Mouse (Mus musculus) limb, embryonic 11.5 days (tissue): ENCODE measurements around the gene Pax3. TPM values are rescaled to one million over a fixed set of nuclear protein-coding genes. Genes with fewer than 3 reads are reported as not detected.

Experiments
- ATAC-seq: fragments of 200-750 bp; cut with Nextera tagmentation; 2 replicates; pipeline ENCODE4 v1.8.0; 2017; ENCODE audit warnings: low read depth; ENCODE audit not compliant: insufficient number of reproducible peaks, low FRiP score, low TSS enrichment
- DNase-seq: peaks from one replicate; pipeline ENCODE4 v3.0.0-alpha.2; 2015; ENCODE audit warnings: low spot score
- H3K27ac ChIP-seq: fragments of 300-500 bp; sonication (generic); replicated peaks from 2 replicates; pipeline ENCODE4 v1.5.1; 2014; ENCODE audit warnings: low read depth, mild to moderate bottlenecking, low read length
- H3K27me3 ChIP-seq: fragments of 300-500 bp; sonication (generic); 2 replicates; pipeline ENCODE4 v1.6.1; 2014; ENCODE audit warnings: mild to moderate bottlenecking, low read length, mixed read lengths; ENCODE audit not compliant: control insufficient read depth, insufficient read depth
- H3K36me3 ChIP-seq: fragments of 300-500 bp; sonication (generic); 2 replicates; pipeline ENCODE4 v1.6.1; 2014; ENCODE audit warnings: mild to moderate bottlenecking, low read length, moderate library complexity, mixed read lengths; ENCODE audit not compliant: control insufficient read depth, insufficient read depth
- H3K4me1 ChIP-seq: fragments of 300-500 bp; sonication (generic); 2 replicates; pipeline ENCODE4 v1.6.1; 2014; ENCODE audit warnings: low read length, mixed read lengths; ENCODE audit not compliant: control insufficient read depth, insufficient read depth
- H3K4me2 ChIP-seq: fragments of 300-500 bp; sonication (generic); 2 replicates; pipeline ENCODE4 v1.6.1; 2014; ENCODE audit warnings: low read depth, mild to moderate bottlenecking, moderate library complexity; ENCODE audit not compliant: severe bottlenecking
- H3K4me3 ChIP-seq: fragments of 300-500 bp; sonication (generic); 2 replicates; pipeline ENCODE4 v1.5.1; 2014; ENCODE audit warnings: low read depth, low read length
- H3K9ac ChIP-seq: fragments of 300-500 bp; sonication (generic); 2 replicates; pipeline ENCODE4 v1.6.1; 2014; ENCODE audit warnings: mild to moderate bottlenecking, low read length
- H3K9me3 ChIP-seq: fragments of 300-500 bp; sonication (generic); 2 replicates; pipeline ENCODE4 v1.6.1; 2016; ENCODE audit warnings: low read length; ENCODE audit not compliant: control insufficient read depth
- WGBS: fragments of 180-500 bp; shearing (Covaris S2); extraction: QIAGEN DNeasy Blood & Tissue Kit; methylation state at CpG from one replicate; pipeline ENCODE4 v1.1.7; 2014; 5-methylcytosine and 5-hydroxymethylcytosine counted together
- polyA plus RNA-seq: library from polyadenylated mRNA; unstranded; fragments of >200 nt; fragmentation: Nextera tagmentation; extraction: Ambion mirVana; gene quantifications from 2 replicates; pipeline ENCODE4 v1.2.1, GENCODE M21; 2014

The Pax3 gene
- polyA plus RNA-seq, 1 experiment from 2014 or later: 5.6 TPM

DNA sequence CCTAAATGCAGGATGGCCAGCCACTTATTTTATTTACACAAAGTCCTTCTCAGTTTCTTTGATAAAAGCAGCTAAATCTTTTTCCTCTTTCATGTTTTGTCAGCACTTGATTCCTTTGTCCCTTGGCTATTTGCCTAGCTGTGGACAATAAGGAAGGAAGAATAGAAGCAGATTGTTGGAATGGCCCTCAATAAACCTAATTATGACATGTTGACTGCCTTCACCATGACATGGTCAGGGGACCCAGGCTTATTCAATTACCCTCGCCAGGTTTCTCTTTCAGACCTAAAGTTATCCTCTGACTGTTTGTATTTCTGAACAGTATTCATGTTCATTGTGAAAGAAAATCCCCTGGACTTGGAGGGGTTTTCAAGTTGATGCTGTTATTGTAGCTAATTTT is 25.3 kb downstream of the Pax3 start:
- peaks cover 4% of the 10 kb centered on the region for H3K4me1 ChIP-seq
- no peaks in the 10 kb centered on the region for H3K9me3 ChIP-seq
- ATAC-seq (no peak), DNase-seq (no peak)
- no peak overlapping the region for H3K27ac ChIP-seq
- no peak overlapping the region for H3K4me3 ChIP-seq
- no peaks in the 10 kb centered on the region for H3K27me3 ChIP-seq
- no peak overlapping the region for H3K4me2 ChIP-seq
- H3K9ac ChIP-seq: no peak overlapping the region
- WGBS: 27% methylated on average over 1 of the region's 1 CpGs
- no peaks in the 10 kb centered on the region for H3K36me3 ChIP-seq

DNA sequence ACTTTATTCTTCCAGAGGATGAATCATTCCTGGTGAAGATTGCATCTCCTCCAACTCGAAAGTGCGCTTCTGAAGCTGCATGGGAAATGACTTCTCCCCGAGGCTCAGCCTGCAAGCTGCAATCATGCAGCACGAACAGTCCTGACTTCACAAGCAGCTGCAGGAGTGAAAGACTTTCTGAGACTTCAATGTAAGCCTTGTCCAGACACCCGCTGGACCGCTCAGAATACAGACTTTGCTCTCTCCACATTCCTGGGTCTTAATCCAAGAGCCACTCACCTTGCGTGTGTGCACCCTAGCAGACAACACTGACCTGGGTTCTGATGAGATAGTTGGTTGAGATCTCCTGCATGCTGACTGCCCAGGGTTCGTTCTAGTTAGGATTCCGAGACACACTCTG is 26.2 kb downstream of the Pax3 start:
- Histone ChIP-seq H3K4me2 (no peak overlapping the region), H3K36me3 (no peaks in the 10 kb centered on the region), H3K27me3 (no peaks in the 10 kb centered on the region), H3K9ac (no peak overlapping the region), H3K27ac (no peak overlapping the region), H3K4me3 (no peak overlapping the region), H3K9me3 (no peaks in the 10 kb centered on the region), H3K4me1 (peaks cover 4% of the 10 kb centered on the region)
- 61% methylated on average over 9 of the region's 9 CpGs for WGBS
- no peak for ATAC-seq
- DNase-seq: no peak

DNA sequence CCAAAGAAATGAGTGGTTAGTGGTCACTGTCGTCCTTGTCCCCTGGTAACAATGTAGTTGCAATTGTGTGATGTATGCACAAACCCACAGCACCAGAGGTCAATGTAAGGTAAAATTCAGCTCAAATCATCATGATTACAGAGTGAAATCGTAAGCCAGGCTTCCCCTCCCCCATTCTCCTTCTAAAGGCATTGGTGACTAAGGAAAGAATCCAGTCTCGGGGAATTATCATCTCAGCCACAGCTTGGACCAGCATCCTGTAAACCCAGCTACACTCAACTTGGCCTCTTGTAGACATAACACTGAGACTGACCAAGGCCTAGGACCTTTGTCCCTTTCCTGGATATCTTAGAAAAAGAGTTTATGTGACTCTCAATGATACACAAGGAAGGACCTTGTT is 28.1 kb downstream of the Pax3 start:
- Histone ChIP-seq H3K4me3 (no peak overlapping the region), H3K9me3 (no peaks in the 10 kb centered on the region), H3K4me2 (no peak overlapping the region), H3K9ac (no peak overlapping the region), H3K4me1 (peaks cover 4% of the 10 kb centered on the region), H3K27ac (no peak overlapping the region), H3K36me3 (no peaks in the 10 kb centered on the region), H3K27me3 (no peaks in the 10 kb centered on the region)
- no peak for ATAC-seq
- DNase-seq: no peak
- 71% methylated on average over 3 of the region's 3 CpGs for WGBS

DNA sequence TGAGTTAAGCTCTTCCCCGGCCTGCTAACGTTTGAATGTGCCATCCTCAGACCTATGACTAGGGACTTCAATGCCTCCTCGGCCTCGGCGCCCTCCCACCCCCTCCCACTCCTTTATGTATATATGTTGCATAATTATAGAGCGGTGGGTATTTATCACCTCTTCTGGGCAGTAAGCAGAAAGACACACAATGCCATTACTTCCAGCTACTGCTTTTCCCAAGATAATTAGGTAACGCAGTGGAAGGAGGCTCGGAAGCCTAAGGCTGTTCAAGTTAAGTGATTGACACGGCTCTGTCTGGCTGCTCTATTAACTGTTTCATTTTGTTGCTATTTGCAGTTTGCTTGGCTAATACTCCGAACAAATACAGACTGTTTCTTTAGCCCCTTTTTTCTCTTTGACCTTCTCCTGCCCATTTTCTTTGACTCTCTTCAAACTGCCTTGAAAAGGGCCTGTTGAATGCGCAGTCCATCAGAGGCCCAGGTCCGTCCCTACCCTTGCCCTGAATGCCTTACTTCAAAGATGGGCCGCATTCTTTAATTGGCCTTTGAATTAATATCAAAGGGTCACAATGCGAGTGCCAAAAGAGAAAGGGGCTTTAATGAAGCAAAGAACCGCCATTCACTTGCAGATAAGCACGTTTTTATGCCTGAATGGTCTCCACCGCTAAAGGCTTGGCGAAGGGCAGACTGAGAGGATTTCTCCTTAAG is 29.2 kb downstream of the Pax3 start:
- DNase-seq (no peak), ATAC-seq (no peak)
- Histone ChIP-seq H3K27me3 (no peaks in the 10 kb centered on the region), H3K27ac (no peak overlapping the region), H3K36me3 (no peaks in the 10 kb centered on the region), H3K4me3 (no peak overlapping the region), H3K9me3 (no peaks in the 10 kb centered on the region), H3K4me2 (no peak overlapping the region), H3K4me1 (peaks cover 4% of the 10 kb centered on the region), H3K9ac (no peak overlapping the region)
- 48% methylated on average over 18 of the region's 18 CpGs for WGBS

DNA sequence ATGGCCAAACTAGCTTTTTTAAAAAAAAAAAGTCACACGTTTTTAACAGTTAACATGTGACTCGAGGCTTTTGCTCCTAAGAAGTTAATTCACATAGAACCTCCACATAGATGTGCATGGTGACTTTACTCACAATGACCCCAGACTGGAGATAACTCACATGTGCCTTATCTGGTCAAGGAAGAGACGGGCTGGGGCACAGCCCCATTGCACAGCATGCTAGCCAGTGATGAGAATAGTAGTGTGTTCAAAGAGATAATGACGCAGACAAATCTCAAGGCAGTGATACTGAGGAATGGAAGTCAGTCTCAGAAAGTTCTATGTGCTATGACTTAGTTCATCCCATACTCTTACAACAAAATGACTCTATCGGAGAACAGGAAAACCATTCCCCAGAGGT is 35.2 kb downstream of the Pax3 start:
- Histone ChIP-seq H3K36me3 (no peaks in the 10 kb centered on the region), H3K4me2 (no peak overlapping the region), H3K4me3 (no peak overlapping the region), H3K27ac (no peak overlapping the region), H3K4me1 (peaks cover 9% of the 10 kb centered on the region; the same call in 1 of the 2 replicates), H3K27me3 (no peaks in the 10 kb centered on the region; the same call in 1 of the 2 replicates), H3K9me3 (no peaks in the 10 kb centered on the region), H3K9ac (no peak overlapping the region)
- 79% methylated on average over 5 of the region's 5 CpGs for WGBS
- no peak for ATAC-seq
- DNase-seq: no peak

DNA sequence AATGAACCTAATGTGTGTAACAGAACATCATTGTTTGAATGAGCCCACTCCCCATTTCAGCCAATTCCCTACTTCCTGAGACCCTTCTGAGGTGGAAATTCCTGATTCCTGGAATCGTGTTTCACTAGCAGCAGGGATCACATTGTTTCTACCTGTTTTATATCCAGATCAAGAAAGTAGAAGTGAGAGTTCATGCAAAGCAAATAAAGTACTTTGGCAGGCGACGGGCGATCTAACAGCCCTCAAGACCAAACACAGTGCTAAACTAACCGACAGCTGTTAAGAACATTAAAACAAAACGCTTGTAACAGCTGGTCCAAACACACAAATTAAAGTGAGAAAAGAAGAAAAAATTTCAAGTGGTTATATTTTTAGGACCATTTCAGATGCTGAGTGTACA is 39.0 kb downstream of the Pax3 start:
- DNase-seq: no peak
- Histone ChIP-seq H3K4me3 (no peak overlapping the region), H3K9ac (no peak overlapping the region), H3K27ac (no peak overlapping the region), H3K36me3 (no peaks in the 10 kb centered on the region), H3K4me2 (peak overlapping the region; percentile 10; the same call in 1 of the 2 replicates), H3K9me3 (no peaks in the 10 kb centered on the region), H3K27me3 (no peaks in the 10 kb centered on the region; the same call in 1 of the 2 replicates), H3K4me1 (peaks cover 12% of the 10 kb centered on the region; the same call in 1 of the 2 replicates)
- 16% methylated on average over 6 of the region's 6 CpGs for WGBS
- no peak for ATAC-seq

DNA sequence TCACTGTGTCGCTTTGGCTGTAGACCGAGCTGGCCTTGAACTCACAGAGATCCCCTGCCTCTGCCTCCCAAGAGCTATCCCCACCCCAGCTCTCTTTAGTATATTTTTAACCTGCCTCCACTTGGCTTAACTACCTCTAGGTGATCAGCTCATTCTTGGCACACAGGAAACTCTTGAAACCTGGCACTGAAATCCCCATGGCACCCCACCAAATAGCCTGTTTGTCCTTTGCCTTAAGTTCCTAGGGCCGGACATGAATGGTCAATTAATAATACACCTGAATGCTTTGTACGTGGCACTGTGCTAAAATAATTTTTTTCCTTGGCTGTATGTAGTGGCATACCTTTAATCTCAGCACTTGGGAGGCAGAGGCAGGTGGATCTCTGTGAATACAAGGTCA is 41.1 kb downstream of the Pax3 start:
- Histone ChIP-seq H3K27ac (no peak overlapping the region), H3K9me3 (no peaks in the 10 kb centered on the region), H3K4me3 (no peak overlapping the region), H3K27me3 (no peaks in the 10 kb centered on the region; the same call in 1 of the 2 replicates), H3K4me2 (no peak overlapping the region), H3K4me1 (peaks cover 12% of the 10 kb centered on the region; the same call in 1 of the 2 replicates), H3K36me3 (no peaks in the 10 kb centered on the region), H3K9ac (no peak overlapping the region)
- 89% methylated on average over 4 of the region's 4 CpGs for WGBS
- ATAC-seq (no peak), DNase-seq (no peak)

DNA sequence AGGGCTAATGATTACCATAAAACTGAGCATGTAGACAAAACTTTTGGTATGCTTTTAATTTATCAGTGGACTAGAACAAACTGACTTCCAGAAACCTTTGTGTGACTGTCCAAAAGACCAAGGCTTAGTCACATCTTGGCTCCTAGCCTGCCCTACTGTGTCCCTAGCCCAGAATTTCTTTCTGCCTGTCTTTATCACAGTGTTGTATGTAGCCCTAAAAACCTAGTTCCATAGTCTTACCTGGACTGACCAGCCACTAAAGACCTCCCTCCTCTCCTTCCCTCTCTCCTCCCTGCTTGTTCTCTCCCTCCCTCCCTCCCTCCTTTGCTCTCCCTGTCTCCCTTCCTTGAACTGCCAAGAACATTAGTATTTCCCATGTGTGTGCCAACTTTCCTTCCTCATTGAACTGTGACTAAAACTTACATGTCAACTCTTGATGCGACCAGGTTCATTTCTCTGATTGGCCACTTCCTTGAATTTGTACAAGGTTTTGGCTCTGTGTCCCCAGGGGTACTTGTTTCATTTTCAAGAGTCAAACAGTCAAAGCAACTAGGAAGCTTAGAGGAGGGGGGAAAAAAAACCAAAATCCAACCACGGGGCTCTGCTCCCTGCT is 48.8 kb downstream of the Pax3 start:
- Histone ChIP-seq H3K9ac (no peak overlapping the region), H3K27me3 (no peaks in the 10 kb centered on the region), H3K4me1 (no peaks in the 10 kb centered on the region), H3K36me3 (no peaks in the 10 kb centered on the region), H3K27ac (no peak overlapping the region), H3K4me2 (no peak overlapping the region), H3K4me3 (no peak overlapping the region), H3K9me3 (no peaks in the 10 kb centered on the region)
- ATAC-seq (no peak), DNase-seq (no peak)
- WGBS: 66% methylated on average over 2 of the region's 2 CpGs
